Mouse (Mus musculus): ENCODE data around the gene Spsb4. TPM values are rescaled to one million over a fixed set of nuclear protein-coding genes. Genes with fewer than 3 reads are reported as not detected.

Spsb4 gene
- total and polyA plus RNA-seq, 3 experiments: not detected

DNA sequence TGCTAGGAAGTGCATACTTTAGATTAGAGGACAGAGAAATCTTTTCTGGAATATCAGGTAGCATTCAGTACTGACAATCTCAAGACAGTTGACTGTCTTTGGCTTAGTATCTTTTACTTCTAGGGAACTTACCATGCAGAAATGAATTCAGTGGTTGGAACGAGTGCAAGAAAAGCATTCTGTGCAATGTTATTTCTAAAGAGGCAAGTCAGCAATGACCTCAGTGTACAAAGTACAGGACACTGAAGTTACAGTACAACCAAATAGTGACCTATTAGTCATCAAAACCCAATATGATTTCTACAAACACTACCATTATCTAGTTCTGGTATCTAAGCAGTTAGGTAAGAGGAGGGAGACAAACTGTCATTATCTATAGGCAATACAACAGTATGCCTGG is 51.1 kb downstream of the Spsb4 start (continued):
- TF ChIP-seq MXI1 (IDR thresholded peaks at IDR 0.05; ENCODE audit: low read depth, low read length) (no peak), MYC (IDR thresholded peaks at IDR 0.05; ENCODE audit: low read depth, low read length) (no peak), GATA1 (IDR thresholded peaks at IDR 0.05; ENCODE audit: low read depth, low read length) (no peak)

DNA sequence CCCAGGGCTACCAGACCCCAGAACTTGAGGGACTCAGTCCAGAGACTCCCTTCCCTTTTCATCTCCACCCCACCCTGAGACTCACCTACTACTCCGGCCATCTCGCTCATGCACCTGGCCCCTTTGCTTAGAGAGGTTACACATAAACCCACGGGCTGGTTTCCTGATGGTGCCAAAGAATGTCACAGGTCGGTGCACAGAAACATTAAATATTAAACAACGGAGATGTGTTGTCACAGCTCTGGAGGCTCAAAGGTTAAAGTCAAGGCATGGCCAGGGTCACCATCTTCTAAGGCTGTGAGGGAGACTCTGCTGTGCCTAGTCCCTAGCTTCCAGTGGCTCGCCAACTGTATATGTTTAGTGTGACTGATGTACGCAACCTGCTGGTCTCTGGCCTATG is 52.2 kb downstream of the Spsb4 start:
- Histone ChIP-seq H3K4me3 (ENCODE audit: control insufficient read depth in 1 of 2, insufficient read depth in 1 of 2, low read depth in 2 of 2, low read length in 2 of 2) (no peak overlapping the region), H3K36me3 (ENCODE audit: control insufficient read depth in 1 of 2, insufficient read depth in 2 of 2, low read length in 2 of 2) (no peaks in the 10 kb centered on the region), H3K9me3 (replicated peaks; ENCODE audit: insufficient read depth, low read length) (no peaks in the 10 kb centered on the region), H3K27me3 (ENCODE audit: control insufficient read depth in 1 of 2, insufficient read depth in 2 of 2, low read length in 2 of 2) (no peaks in the 10 kb centered on the region), H3K4me1 (ENCODE audit: control insufficient read depth in 1 of 2, insufficient read depth in 2 of 2, low read length in 2 of 2) (no peaks in the 10 kb centered on the region), H3K9ac (ENCODE audit: control insufficient read depth, low read depth, low read length, poor library complexity, severe bottlenecking) (no peak overlapping the region), H3K27ac (ENCODE audit: control insufficient read depth, low read depth, low read length) (no peak overlapping the region), H3K79me2 (ENCODE audit: control insufficient read depth, insufficient read depth, low read length, poor library complexity) (no peaks in the 10 kb centered on the region)
- DNase-seq (ENCODE audit: low read depth, low spot score): no peak
- TF ChIP-seq BHLHE40 (IDR thresholded peaks at IDR 0.05; ENCODE audit: borderline replicate concordance, low read depth, low read length) (no peak), MAZ (IDR thresholded peaks at IDR 0.05; ENCODE audit: low read depth, low read length) (no peak), ZMIZ1 (IDR thresholded peaks at IDR 0.05; ENCODE audit: low read depth, low read length) (no peak), CHD1 (IDR thresholded peaks at IDR 0.05; ENCODE audit: low read depth, low read length) (no peak), KAT2A (conservative IDR thresholded peaks at IDR 0.05; ENCODE audit: low read depth, low read length) (no peak), ZNF384 (IDR thresholded peaks at IDR 0.05; ENCODE audit: low read depth, low read length) (no peak), GATA1 (IDR thresholded peaks at IDR 0.05; ENCODE audit: low read depth, low read length) (no peak), MEF2A (IDR thresholded peaks at IDR 0.05; ENCODE audit: extremely low read depth, insufficient replicate concordance, low read depth, low read length, poor library complexity, severe bottlenecking) (no peak), ZC3H11A (IDR thresholded peaks at IDR 0.05; ENCODE audit: low read depth, low read length) (no peak), TAL1 (IDR thresholded peaks at IDR 0.05; ENCODE audit: low read length) (no peak), NELFE (IDR thresholded peaks at IDR 0.05; ENCODE audit: low read depth, low read length) (no peak), MYC (IDR thresholded peaks at IDR 0.05; ENCODE audit: low read depth, low read length) (no peak), TCF12 (IDR thresholded peaks at IDR 0.05; ENCODE audit: low read depth, low read length) (no peak), EP300 (IDR thresholded peaks at IDR 0.05; ENCODE audit: low read depth in 1 of 2, low read length in 2 of 2) (no peak)

DNA sequence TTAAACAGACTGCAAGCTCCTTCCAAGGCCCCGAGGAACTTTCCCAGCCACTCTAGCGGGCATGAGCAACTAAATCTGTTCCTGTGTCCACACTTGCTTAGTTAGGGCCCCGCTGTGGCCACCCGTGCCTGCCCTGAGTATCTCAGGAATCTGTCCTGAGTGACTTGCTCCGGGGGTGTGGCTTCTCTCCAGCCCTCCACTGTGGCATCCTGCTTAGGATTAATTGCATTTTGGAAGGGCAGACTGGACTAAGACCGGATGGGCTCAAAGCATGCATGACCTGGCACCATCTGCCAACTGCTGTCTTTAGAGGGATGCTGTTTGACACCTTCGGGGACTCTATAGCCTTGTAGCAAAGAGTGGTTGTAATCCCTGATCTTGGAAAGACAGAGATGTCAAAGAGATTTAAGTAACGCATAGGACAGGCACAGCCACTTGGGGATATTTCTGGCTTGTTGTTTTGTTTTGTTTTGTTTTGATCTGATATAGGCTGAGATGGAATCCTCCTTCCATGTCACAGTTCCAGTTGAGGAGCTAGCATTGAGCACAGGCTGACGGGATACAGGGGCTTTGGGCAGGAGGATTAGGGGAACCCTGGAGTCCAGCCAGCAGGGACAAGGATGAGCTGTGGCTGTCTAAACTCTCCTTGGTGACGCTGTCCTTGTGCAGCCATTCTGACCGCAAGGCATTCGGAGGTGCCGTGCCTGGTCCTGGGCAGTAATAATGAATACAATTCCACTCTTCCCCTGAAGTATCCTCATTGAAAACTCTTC is 55.0 kb downstream of the Spsb4 start:
- Histone ChIP-seq H3K27me3 (ENCODE audit: control insufficient read depth in 1 of 2, insufficient read depth in 2 of 2, low read length in 2 of 2) (no peaks in the 10 kb centered on the region), H3K9ac (ENCODE audit: control insufficient read depth, low read depth, low read length, poor library complexity, severe bottlenecking) (no peak overlapping the region), H3K4me3 (ENCODE audit: control insufficient read depth in 1 of 2, insufficient read depth in 1 of 2, low read depth in 2 of 2, low read length in 2 of 2) (no peak overlapping the region), H3K4me1 (ENCODE audit: control insufficient read depth in 1 of 2, insufficient read depth in 2 of 2, low read length in 2 of 2) (no peaks in the 10 kb centered on the region), H3K9me3 (replicated peaks; ENCODE audit: insufficient read depth, low read length) (no peaks in the 10 kb centered on the region), H3K36me3 (ENCODE audit: control insufficient read depth in 1 of 2, insufficient read depth in 2 of 2, low read length in 2 of 2) (no peaks in the 10 kb centered on the region), H3K27ac (ENCODE audit: control insufficient read depth, low read depth, low read length) (no peak overlapping the region), H3K79me2 (ENCODE audit: control insufficient read depth, insufficient read depth, low read length, poor library complexity) (no peaks in the 10 kb centered on the region)
- no peak for DNase-seq (ENCODE audit: low read depth, low spot score)
- no peak for TF ChIP-seq CTCF (IDR thresholded peaks at IDR 0.05 in 2 of 3, conservative IDR thresholded peaks at IDR 0.05 in 1 of 3; ENCODE audit: control insufficient read depth in 1 of 3, insufficient read depth in 1 of 3, low read depth in 2 of 3, low read length in 3 of 3, poor library complexity in 1 of 3, severe bottlenecking in 1 of 3)
- TF ChIP-seq ETS1 (IDR thresholded peaks at IDR 0.05; ENCODE audit: low read depth, low read length): no peak
- TF ChIP-seq ZC3H11A (IDR thresholded peaks at IDR 0.05; ENCODE audit: low read depth, low read length): no peak
- no peak for TF ChIP-seq ZKSCAN1 (IDR thresholded peaks at IDR 0.05; ENCODE audit: low read depth, low read length)
- no peak for TF ChIP-seq USF1 (IDR thresholded peaks at IDR 0.05; ENCODE audit: low read depth, low read length)
- no peak for TF ChIP-seq KAT2A (conservative IDR thresholded peaks at IDR 0.05; ENCODE audit: low read depth, low read length)
- TF ChIP-seq ZMIZ1 (IDR thresholded peaks at IDR 0.05; ENCODE audit: low read depth, low read length): no peak
- no peak for TF ChIP-seq BHLHE40 (IDR thresholded peaks at IDR 0.05; ENCODE audit: borderline replicate concordance, low read depth, low read length)
- TF ChIP-seq TCF12 (IDR thresholded peaks at IDR 0.05; ENCODE audit: low read depth, low read length): no peak
- no peak for TF ChIP-seq SMC3 (IDR thresholded peaks at IDR 0.05; ENCODE audit: low read depth, low read length)
- TF ChIP-seq POLR2AphosphoS2 (IDR thresholded peaks at IDR 0.05; ENCODE audit: low read length): no peak
- TF ChIP-seq SIN3A (IDR thresholded peaks at IDR 0.05; ENCODE audit: low read length): no peak
- no peak for TF ChIP-seq CHD1 (IDR thresholded peaks at IDR 0.05; ENCODE audit: low read depth, low read length)
- no peak for TF ChIP-seq RCOR1 (IDR thresholded peaks at IDR 0.05; ENCODE audit: low read depth, low read length)
- TF ChIP-seq MYB (IDR thresholded peaks at IDR 0.05; ENCODE audit: low read depth, low read length): no peak
- TF ChIP-seq USF2 (IDR thresholded peaks at IDR 0.05; ENCODE audit: borderline replicate concordance in 1 of 2, insufficient read depth in 1 of 2, low read depth in 1 of 2, low read length in 2 of 2): no peak
- no peak for TF ChIP-seq POLR2A (IDR thresholded peaks at IDR 0.05; ENCODE audit: control insufficient read depth in 1 of 2, insufficient read depth in 1 of 2, low read depth in 1 of 2, low read length in 2 of 2, poor library complexity in 1 of 2)
- TF ChIP-seq HCFC1 (IDR thresholded peaks at IDR 0.05; ENCODE audit: low read depth, low read length): no peak

Data from MEL (cell line).